Comparison of ENCODE assay signal across 8 mouse cellular contexts in genomic region chr6:90712486-90713480, GRCm38 (mm10).
A peak's percentile ranks its signal among the peaks of the same experiment; 100 is the strongest.
DNase-seq lines count a peak whose midpoint lies in the region; ATAC-seq and TF ChIP-seq lines count a peak whose summit lies in the region.

No protein-coding gene starts in this region.

- H3K4me2 ChIP-seq in lung, embryonic 16.5 days (ENCODE audit: low read depth, low read length), result peak overlapping the region; percentile 21

- no peak overlapping the region for H3K4me3 ChIP-seq in spleen, adult 2 months (ENCODE audit: extremely low read depth, insufficient read depth, insufficient read length)
- no peak overlapping the region for H3K4me3 ChIP-seq in lung, embryonic 16.5 days (ENCODE audit: low read length)

- ATAC-seq in lung, embryonic 16.5 days (ENCODE audit: low read depth), result peak; percentile 62

- no peak for TF ChIP-seq POLR2A in spleen, adult 2 months (IDR thresholded peaks at IDR 0.05; ENCODE audit: low read depth, low read length)

- H3K36me3 ChIP-seq in spleen, adult 2 months (ENCODE audit: control insufficient read depth, insufficient read depth, low read length), result no peaks in the 10 kb centered on the region
- no peaks in the 10 kb centered on the region for H3K36me3 ChIP-seq in lung, embryonic 16.5 days (ENCODE audit: control insufficient read depth, insufficient read depth, low read length)

- H3K27me3 ChIP-seq in spleen, adult 2 months (ENCODE audit: control insufficient read depth, insufficient read depth, low read length), result no peaks in the 10 kb centered on the region
- no peaks in the 10 kb centered on the region for H3K27me3 ChIP-seq in lung, embryonic 16.5 days (ENCODE audit: control insufficient read depth, insufficient read depth, low read depth, low read length)

- WGBS in spleen, adult 2 months, result 66% methylated on average over 8 of the region's 8 CpGs
- WGBS in lung, embryonic 16.5 days, result 46% methylated on average over 8 of the region's 8 CpGs

- peak overlapping the region; percentile 5; the same call in 1 of the 2 replicates for H3K27ac ChIP-seq in spleen, adult 2 months (ENCODE audit: insufficient read depth, low read length)
- H3K27ac ChIP-seq in lung, embryonic 16.5 days (ENCODE audit: low read length), result peak overlapping the region; percentile 85

- no peak for DNase-seq in spleen, adult 2 months (ENCODE audit: low read depth in 1 of 2, low spot score in 2 of 2)
- DNase-seq in spleen, adult 12 weeks (ENCODE audit: low spot score), result no peak
- DNase-seq in heart, adult 8-10 months (ENCODE audit: low spot score), result peak; percentile 83
- peak; percentile 75 for DNase-seq in kidney, adult 9 months
- peak; percentile 65 for DNase-seq in retina, postnatal 1 day
- DNase-seq in gastrocnemius, adult 8-10 months (ENCODE audit: low spot score in 2 of 2), result no peak
- DNase-seq in gastrocnemius, adult 18-20 months (ENCODE audit: low spot score), result no peak

- no peaks in the 10 kb centered on the region for H3K9me3 ChIP-seq in lung, embryonic 16.5 days (ENCODE audit: control insufficient read depth, low read length)

- TF ChIP-seq CTCF in spleen, adult 2 months (IDR thresholded peaks at IDR 0.05; ENCODE audit: extremely low read depth, insufficient read depth, insufficient read length, insufficient replicate concordance), result no peak

- peaks cover 31% of the 10 kb centered on the region for H3K4me1 ChIP-seq in spleen, adult 2 months (ENCODE audit: control insufficient read depth, insufficient read depth, insufficient read length)
- H3K4me1 ChIP-seq in lung, embryonic 16.5 days (replicated peaks; ENCODE audit: control insufficient read depth, insufficient read depth, low read length), result peaks cover 80% of the 10 kb centered on the region

- no peak overlapping the region for H3K9ac ChIP-seq in lung, embryonic 16.5 days (ENCODE audit: low read length)

Comparison
In these comparisons a context has a peak if more than half of its experiments do, and no peak if none do; other contexts are left out.
1. DNase-seq: peak in heart, adult 8-10 months (single experiment), kidney, adult 9 months (single experiment) and retina, postnatal 1 day (single experiment); none in spleen, adult 2 months (0 of 2), spleen, adult 12 weeks (single experiment), gastrocnemius, adult 8-10 months (0 of 2) and gastrocnemius, adult 18-20 months (single experiment).